Mouse (Mus musculus) testis, adult 10 weeks (tissue): Measurements from ENCODE around the gene Ifnl2. TPM values are rescaled to one million over a fixed set of nuclear protein-coding genes. Genes with fewer than 3 reads are reported as not detected.

Source experiments
- polyA plus RNA-seq: library from polyadenylated mRNA; stranded (reverse); fragments of 350-450 nt; fragmentation: Illumina TruSeq; extraction: RNeasy Lipid Tissue Mini Kit (QIAGEN cat#74804); gene quantifications from one replicate; pipeline ENCODE4 v1.2.3, GENCODE M21; 2014; ENCODE audit warnings: low read depth, low replicate concordance

Gene Ifnl2
- polyA plus RNA-seq, result not detected

DNA sequence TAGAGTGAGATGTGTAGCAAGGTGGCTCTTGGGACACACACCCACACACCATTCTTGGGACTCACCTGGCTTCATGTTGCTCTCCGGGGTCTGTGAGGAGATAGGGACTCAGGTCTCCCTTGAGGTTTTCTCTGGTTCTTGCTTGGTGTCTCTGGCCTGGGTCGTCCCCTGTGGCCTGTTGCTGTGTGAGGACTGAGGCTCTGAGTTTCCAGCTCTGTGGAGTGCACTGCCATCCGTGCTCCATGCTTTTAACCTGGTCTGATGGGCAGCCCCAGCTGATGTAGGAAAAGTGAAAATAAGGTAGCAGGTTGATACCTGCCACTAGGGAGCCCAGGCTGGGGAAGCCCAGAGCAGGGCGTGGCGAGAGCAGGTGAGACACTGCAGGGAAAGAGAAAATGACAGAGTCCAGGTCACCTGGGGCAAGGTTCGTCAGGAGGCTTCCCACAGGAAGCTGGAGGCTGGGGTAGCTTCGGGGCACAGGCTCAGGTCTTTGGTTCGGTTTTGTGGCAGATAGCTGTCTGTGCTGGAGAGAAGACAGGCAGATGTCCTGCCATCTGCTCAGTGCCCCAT lies at the start of gene Ifnl2:
Gene Ifnl2, minus strand, starts transcription at position 51 of the 570 bp plus-strand sequence.

GRCm38 (mm10) chr7:28547154-28547553 lies 36.9 kb upstream of the Ifnl2 start, which contains the start of gene Nccrp1:
TSS of gene Nccrp1 (minus strand) at chr7:28547254.

DNA sequence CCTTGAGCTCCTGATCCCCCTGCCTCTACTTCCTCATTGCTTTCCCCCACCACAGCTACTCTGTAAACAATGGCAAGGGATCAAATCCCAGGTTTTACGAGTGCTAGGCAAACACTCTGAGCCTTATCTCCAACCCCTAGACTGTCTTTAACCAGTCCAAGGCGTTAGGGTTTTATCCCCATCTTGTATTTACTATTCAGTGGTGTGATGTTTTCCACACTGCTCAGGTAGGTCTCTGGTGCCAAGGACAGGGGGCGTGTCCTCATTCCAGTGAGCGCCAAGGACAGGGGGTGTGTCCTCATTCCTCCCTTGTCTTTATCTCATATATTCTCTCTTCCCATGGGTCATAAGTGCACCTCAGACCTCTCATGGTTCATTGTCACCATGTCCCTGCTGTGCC lies 30.3 kb upstream of the Ifnl2 start, which contains the start of gene Sycn:
Gene Sycn, plus strand, starts transcription at position 360 of the 400 bp plus-strand sequence.

GRCm38 (mm10) chr7:28522536-28522935 lies 12.3 kb upstream of the Ifnl2 start, which contains the start of gene Ifnl3:
TSS of gene Ifnl3 (plus strand) at chr7:28522836.

Other genes starting within 250 kb of the Ifnl2 start
- gene Eid2, start 242.6 kb downstream of the Ifnl2 start, polyA plus RNA-seq, result 10.0 TPM
- gene Eid2b, start 232.7 kb downstream of the Ifnl2 start, polyA plus RNA-seq, result 3.7 TPM
- 80.2 TPM for gene Selenov, start 219.3 kb downstream of the Ifnl2 start, polyA plus RNA-seq
- 22.7 TPM for gene Dll3, start 208.2 kb downstream of the Ifnl2 start, polyA plus RNA-seq
- gene Timm50, start 198.4 kb downstream of the Ifnl2 start, polyA plus RNA-seq, result 3.6 TPM
- 65.4 TPM for gene Supt5, start 171.7 kb downstream of the Ifnl2 start, polyA plus RNA-seq
- gene Rps16, start 159.8 kb downstream of the Ifnl2 start, polyA plus RNA-seq, result 59.3 TPM
- gene Plekhg2, start 137.9 kb downstream of the Ifnl2 start, polyA plus RNA-seq, result 3.4 TPM
- 2.6 TPM for gene Zfp36, start 130.2 kb downstream of the Ifnl2 start, polyA plus RNA-seq
- gene Med29, start 117.7 kb downstream of the Ifnl2 start, polyA plus RNA-seq, result 3.9 TPM
- 70.3 TPM for gene Paf1, start 117.5 kb downstream of the Ifnl2 start, polyA plus RNA-seq
- gene Gmfg, start 73.0 kb downstream of the Ifnl2 start, polyA plus RNA-seq, result 5.2 TPM
- gene Lrfn1, start 58.5 kb downstream of the Ifnl2 start, polyA plus RNA-seq, result not detected
- gene Ifnl3, start 12.4 kb upstream of the Ifnl2 start, polyA plus RNA-seq, result not detected
- not detected for gene Sycn, start 30.4 kb upstream of the Ifnl2 start, polyA plus RNA-seq
- not detected for gene Nccrp1, start 36.8 kb upstream of the Ifnl2 start, polyA plus RNA-seq
- gene Samd4b, start 87.7 kb upstream of the Ifnl2 start, polyA plus RNA-seq, result 18.7 TPM
- gene Pak4, start 87.7 kb upstream of the Ifnl2 start, polyA plus RNA-seq, result 1.6 TPM
- gene Acp7, start 120.9 kb upstream of the Ifnl2 start, polyA plus RNA-seq, result 0.17 TPM
- gene Fbxo27, start 182.4 kb upstream of the Ifnl2 start, polyA plus RNA-seq, result 2.9 TPM
- 3.1 TPM for gene Fbxo17, start 206.3 kb upstream of the Ifnl2 start, polyA plus RNA-seq
- 15.1 TPM for gene Mrps12, start 231.4 kb upstream of the Ifnl2 start, polyA plus RNA-seq
- 0.18 TPM for gene Sars2, start 231.5 kb upstream of the Ifnl2 start, polyA plus RNA-seq
- not detected for gene Ccer2, start 245.7 kb upstream of the Ifnl2 start, polyA plus RNA-seq